Mouse (Mus musculus) stomach, embryonic 16.5 days (tissue): ENCODE data around the gene Prr15. TPM values are rescaled to one million over a fixed set of nuclear protein-coding genes. Genes with fewer than 3 reads are reported as not detected.
A peak's percentile ranks its signal among the peaks of the same experiment; 100 is the strongest.

Experiments
- ATAC-seq: fragments of 200-750 bp; cut with Nextera tagmentation; 2 replicates; pipeline ENCODE4 v1.8.0; 2017; ENCODE audit warnings: moderate number of reproducible peaks, moderate TSS enrichment; ENCODE audit not compliant: insufficient read depth, low FRiP score
- H3K27ac ChIP-seq: fragments of 300-500 bp; sonication (generic); 2 replicates; pipeline ENCODE4 v1.5.1; 2014; ENCODE audit warnings: low read length
- H3K27me3 ChIP-seq: fragments of 300-500 bp; sonication (generic); 2 replicates; pipeline ENCODE4 v1.6.1; 2014; ENCODE audit warnings: low read length, control low read depth, mixed read lengths; ENCODE audit not compliant: control insufficient read depth, insufficient read depth
- H3K36me3 ChIP-seq: fragments of 300-500 bp; sonication (generic); 2 replicates; pipeline ENCODE4 v1.6.1; 2014; ENCODE audit warnings: low read length; ENCODE audit not compliant: control insufficient read depth, insufficient read depth
- H3K4me1 ChIP-seq: fragments of 300-500 bp; sonication (generic); 2 replicates; pipeline ENCODE4 v1.6.1; 2014; ENCODE audit warnings: low read length, control low read depth, mixed read lengths; ENCODE audit not compliant: control insufficient read depth, insufficient read depth
- H3K4me2 ChIP-seq: fragments of 300-500 bp; sonication (generic); 2 replicates; pipeline ENCODE4 v1.6.1; 2014; ENCODE audit warnings: low read depth, low read length, mixed read lengths
- H3K4me3 ChIP-seq: fragments of 300-500 bp; sonication (generic); replicated peaks from 2 replicates; pipeline ENCODE4 v1.5.1; 2014; ENCODE audit warnings: mild to moderate bottlenecking, low read length
- H3K9ac ChIP-seq: fragments of 300-500 bp; sonication (generic); 2 replicates; pipeline ENCODE4 v1.6.1; 2014; ENCODE audit warnings: low read length
- H3K9me3 ChIP-seq: fragments of 300-500 bp; sonication (generic); replicated peaks from 2 replicates; pipeline ENCODE4 v1.6.1; 2016; ENCODE audit warnings: low read length, control low read depth; ENCODE audit not compliant: control insufficient read depth
- WGBS: fragments of 180-500 bp; shearing (Covaris S2); extraction: QIAGEN DNeasy Blood & Tissue Kit; methylation state at CpG from one replicate; pipeline ENCODE4 v1.1.7; 2014; 5-methylcytosine and 5-hydroxymethylcytosine counted together
- polyA plus RNA-seq: library from polyadenylated mRNA; unstranded; fragments of >200 nt; fragmentation: Nextera tagmentation; extraction: Ambion mirVana; gene quantifications from 2 replicates; pipeline ENCODE4 v1.2.1, GENCODE M21; 2015

The Prr15 gene
- polyA plus RNA-seq, 1 experiment from 2014 or later = 8.7 TPM

DNA sequence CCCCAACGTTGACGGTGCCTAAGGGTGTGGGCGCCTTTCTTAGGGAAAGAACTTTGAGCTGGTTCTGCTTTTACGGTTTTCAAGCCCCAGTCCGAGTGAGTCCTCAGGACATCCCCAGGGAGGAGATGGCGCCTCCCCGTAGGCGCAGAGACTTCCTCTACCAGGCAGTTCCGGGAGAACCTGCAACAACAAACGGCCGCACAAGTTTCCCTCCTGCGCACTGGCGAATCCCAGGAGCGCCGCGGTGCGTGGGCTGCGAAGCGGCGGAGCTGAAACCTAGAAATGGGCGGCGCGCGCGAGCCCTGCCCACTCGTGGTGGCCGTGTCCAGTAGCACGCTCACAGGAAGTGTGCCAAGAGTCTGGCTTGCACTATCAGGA is 2.0 kb downstream of the Prr15 start:
- no peak for ATAC-seq
- peaks cover 8% of the 10 kb centered on the region for H3K4me1 ChIP-seq
- H3K27me3 ChIP-seq = 0 out of 2 replicates have a peak, but pooled peaks cover 2% of the 10 kb centered on the region

DNA sequence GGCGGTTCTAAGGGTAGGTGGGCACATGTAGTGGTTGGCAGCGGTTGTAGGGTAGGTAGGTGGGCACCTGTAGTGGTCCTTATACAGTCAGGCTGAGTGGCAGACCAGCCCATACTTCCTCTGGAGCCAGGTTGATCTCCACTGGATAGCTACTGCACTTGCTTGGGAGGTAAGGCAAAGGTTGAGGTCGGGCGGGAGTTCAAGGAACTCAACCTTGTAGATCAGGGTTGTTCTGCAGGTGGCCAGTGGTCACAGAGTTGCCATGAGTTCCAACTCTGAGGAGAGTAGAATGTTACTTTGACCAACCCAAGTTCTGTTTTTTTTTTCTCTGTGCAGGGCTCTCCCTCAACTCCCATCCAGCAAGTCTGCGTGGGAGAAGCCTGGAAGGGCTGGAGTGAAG is 3.1 kb downstream of the Prr15 start:
- Histone ChIP-seq H3K9ac (no peak overlapping the region), H3K27ac (no peak overlapping the region), H3K36me3 (no peaks in the 10 kb centered on the region), H3K4me3 (no peak overlapping the region), H3K4me1 (peaks cover 11% of the 10 kb centered on the region), H3K4me2 (no peak overlapping the region), H3K27me3 (no peaks in the 10 kb centered on the region), H3K9me3 (no peaks in the 10 kb centered on the region)
- no peak for ATAC-seq
- WGBS = 92% methylated on average over 5 of the region's 5 CpGs

More for the DNA sequence above, 2.0 kb downstream of the Prr15 start:
- peak overlapping the region; percentile 97 for H3K4me2 ChIP-seq
- under 1% methylated on average over 28 of the region's 28 CpGs for WGBS
- no peaks in the 10 kb centered on the region for H3K9me3 ChIP-seq
- H3K36me3 ChIP-seq = no peaks in the 10 kb centered on the region
- peak overlapping the region; percentile 56 for H3K4me3 ChIP-seq
- peak overlapping the region; percentile 71 for H3K9ac ChIP-seq
- H3K27ac ChIP-seq = peak overlapping the region; percentile 38; the same call in 1 of the 2 replicates

DNA sequence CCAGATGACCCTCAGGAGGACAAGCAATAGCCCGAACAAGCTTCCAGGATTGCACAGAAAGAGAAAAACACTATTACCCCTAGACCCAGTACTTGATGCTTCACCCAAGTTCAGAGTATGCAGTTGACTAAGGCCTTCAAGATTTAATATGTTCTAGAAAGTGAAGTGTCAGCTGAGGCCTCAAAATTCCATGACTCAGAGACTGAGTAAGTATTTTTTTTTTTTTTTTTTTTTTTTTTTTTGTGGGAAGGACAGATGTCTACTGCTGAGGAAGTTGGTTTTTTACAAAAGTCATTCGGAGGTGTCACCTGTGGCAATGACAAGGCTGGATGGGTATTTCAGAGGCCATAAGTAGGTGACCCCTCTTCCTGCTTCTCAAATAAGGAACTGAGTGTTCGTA is 4.0 kb downstream of the Prr15 start:
- peaks cover 11% of the 10 kb centered on the region for H3K4me1 ChIP-seq
- H3K9me3 ChIP-seq = no peaks in the 10 kb centered on the region
- ATAC-seq = no peak
- peak overlapping the region; percentile 55 for H3K27ac ChIP-seq
- H3K36me3 ChIP-seq = no peaks in the 10 kb centered on the region
- no peak overlapping the region for H3K4me3 ChIP-seq
- 0 out of 2 replicates have a peak overlapping the region, but pooled peaks have one; percentile 3 for H3K4me2 ChIP-seq
- no peaks in the 10 kb centered on the region for H3K27me3 ChIP-seq
- 80% methylated on average over 3 of the region's 3 CpGs for WGBS
- H3K9ac ChIP-seq = no peak overlapping the region

DNA sequence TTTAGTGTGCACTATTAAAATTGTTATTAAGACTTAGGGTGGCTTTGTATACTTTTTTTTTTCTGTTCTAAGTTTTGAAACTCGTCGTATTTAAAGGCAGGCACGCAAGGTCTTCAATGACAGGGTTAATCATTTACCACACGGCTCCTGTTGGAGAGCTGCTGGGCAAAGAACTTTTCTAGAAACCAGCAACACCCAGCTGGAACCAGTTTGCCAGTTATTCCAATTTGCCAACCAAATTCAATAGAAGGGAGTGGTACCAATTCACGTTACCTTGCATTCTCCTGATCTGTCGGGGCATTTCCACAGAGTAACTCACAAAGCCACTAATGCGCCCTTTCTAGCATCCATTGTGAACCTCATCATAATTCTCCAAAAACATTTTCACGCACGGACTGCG is 4.5 kb downstream of the Prr15 start:
- WGBS = 69% methylated on average over 10 of the region's 10 CpGs
- no peak for ATAC-seq
- Histone ChIP-seq H3K9me3 (no peaks in the 10 kb centered on the region), H3K4me1 (peaks cover 11% of the 10 kb centered on the region), H3K9ac (no peak overlapping the region), H3K4me3 (no peak overlapping the region), H3K4me2 (0 out of 2 replicates have a peak overlapping the region, but pooled peaks have one; percentile 3), H3K36me3 (no peaks in the 10 kb centered on the region), H3K27me3 (no peaks in the 10 kb centered on the region), H3K27ac (peak overlapping the region; percentile 55)

DNA sequence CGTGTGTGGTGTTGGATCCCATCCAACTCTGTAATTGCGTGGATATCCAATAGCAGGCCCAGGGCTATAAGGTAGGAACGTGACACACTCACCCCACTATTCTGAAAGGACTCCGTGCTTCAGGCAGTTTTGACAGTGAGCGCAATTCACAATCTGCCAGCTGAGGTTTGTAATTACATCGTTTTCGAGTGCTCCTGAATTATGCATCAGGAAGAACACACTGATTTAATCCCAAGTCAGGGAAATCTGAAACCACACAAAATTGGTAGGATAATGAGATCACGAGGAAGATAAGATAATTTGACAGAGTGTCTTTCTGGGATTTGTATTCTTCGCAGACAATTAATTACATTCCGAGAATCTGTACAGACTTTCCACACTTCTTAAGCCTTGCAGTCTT is 6.1 kb downstream of the Prr15 start:
- WGBS = 51% methylated on average over 10 of the region's 10 CpGs
- H3K4me3 ChIP-seq = no peak overlapping the region
- no peak overlapping the region for H3K9ac ChIP-seq
- no peaks in the 10 kb centered on the region for H3K27me3 ChIP-seq
- no peak overlapping the region for H3K4me2 ChIP-seq
- H3K4me1 ChIP-seq = peaks cover 11% of the 10 kb centered on the region
- no peaks in the 10 kb centered on the region for H3K36me3 ChIP-seq
- no peak for ATAC-seq
- no peak overlapping the region for H3K27ac ChIP-seq
- no peaks in the 10 kb centered on the region for H3K9me3 ChIP-seq

DNA sequence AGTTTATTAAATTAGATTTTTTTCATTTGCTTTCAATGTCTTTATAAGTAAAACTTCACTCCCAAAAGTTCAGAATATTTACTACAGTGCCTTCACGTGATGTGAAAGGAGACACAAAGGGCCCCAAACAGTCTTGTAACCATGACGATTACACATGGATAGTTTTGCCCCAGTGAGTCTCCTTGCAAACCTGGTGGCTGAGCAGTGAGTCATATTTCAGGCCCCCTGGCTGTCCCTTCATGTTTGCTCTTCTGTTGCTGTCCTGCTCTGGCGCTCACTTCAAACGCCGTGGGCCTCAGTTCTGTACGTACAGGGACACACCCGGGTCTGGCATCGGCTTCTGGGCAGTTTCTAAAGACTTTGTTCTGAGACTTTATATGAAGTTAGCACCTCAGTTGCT is 6.6 kb downstream of the Prr15 start:
- H3K9ac ChIP-seq = no peak overlapping the region
- no peak overlapping the region for H3K4me2 ChIP-seq
- H3K27me3 ChIP-seq = no peaks in the 10 kb centered on the region
- H3K4me3 ChIP-seq = no peak overlapping the region
- peaks cover 11% of the 10 kb centered on the region for H3K4me1 ChIP-seq
- H3K9me3 ChIP-seq = no peaks in the 10 kb centered on the region
- WGBS = 45% methylated on average over 8 of the region's 8 CpGs
- H3K36me3 ChIP-seq = no peaks in the 10 kb centered on the region
- no peak for ATAC-seq
- peak overlapping the region; percentile 4; the same call in 1 of the 2 replicates for H3K27ac ChIP-seq

DNA sequence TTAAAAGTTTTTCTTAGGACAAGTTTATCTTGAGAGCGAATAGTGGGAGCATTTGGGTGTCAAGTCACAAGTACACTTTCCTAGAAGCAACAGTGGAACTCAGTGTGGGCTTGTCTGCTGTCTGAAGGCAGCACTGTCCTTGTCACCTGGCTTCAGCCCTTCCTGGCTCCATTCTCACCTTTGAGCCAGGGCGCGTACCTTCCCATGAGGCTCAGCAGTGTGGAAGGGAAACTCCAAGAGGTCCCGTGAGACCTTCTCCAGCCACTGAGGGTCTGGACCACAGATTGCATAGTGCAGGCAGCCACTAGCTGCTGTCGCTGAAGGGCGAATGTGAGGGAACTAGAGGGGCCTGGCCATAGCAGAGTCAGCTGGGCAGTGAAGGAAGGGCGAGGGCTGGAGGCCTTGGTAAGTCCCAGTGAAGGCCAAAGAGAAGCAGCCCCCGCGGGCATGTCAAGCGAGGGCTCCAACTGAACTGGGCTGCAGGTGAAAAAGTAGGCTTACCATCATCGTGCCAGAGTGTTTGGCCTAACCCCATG is 7.5 kb downstream of the Prr15 start:
- H3K4me2 ChIP-seq = no peak overlapping the region
- no peak overlapping the region for H3K9ac ChIP-seq

DNA sequence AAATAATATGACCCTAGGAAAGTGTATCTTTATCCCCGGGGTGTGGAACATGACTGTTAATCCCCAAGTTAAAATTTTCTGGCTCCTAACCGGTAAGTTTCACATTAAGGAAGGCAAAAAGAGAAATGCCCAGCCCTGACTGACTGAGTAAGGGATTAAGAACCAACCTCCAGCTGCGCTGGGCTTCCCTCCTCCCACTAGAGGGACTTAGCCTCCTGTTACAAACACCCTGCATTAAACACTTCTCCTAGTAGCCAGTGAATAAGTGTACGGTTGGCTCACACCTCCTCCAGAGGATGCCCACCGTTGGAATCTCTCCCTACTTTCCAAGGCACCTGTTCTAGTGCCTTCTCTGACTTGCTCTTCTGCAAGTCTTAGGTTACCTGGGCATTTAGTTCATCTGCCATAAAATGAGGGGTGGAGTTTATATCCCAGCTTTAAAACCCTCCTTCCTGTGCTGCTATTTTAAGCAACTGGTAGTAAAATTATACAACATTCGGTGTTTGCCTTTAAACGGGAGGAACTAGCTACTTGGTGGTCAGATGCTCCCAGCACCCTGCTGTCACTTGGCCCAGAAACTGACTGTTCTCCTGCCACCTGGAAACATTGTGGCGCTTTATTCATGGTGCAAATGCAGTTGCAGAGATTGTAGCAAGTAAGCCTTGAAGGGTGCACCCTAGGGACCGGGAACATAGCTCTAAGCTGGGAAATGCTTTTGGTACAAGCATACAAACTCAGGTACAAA is 8.2 kb downstream of the Prr15 start:
- no peak overlapping the region for H3K4me3 ChIP-seq
- no peak for ATAC-seq
- no peak overlapping the region for H3K27ac ChIP-seq
- no peak overlapping the region for H3K9ac ChIP-seq
- WGBS = 47% methylated on average over 9 of the region's 9 CpGs
- no peaks in the 10 kb centered on the region for H3K36me3 ChIP-seq
- H3K27me3 ChIP-seq = no peaks in the 10 kb centered on the region
- no peaks in the 10 kb centered on the region for H3K9me3 ChIP-seq
- no peak overlapping the region for H3K4me2 ChIP-seq
- H3K4me1 ChIP-seq = peaks cover 7% of the 10 kb centered on the region

More for the DNA sequence above, 7.5 kb downstream of the Prr15 start:
- H3K27ac ChIP-seq = peak overlapping the region; percentile 10; the same call in 1 of the 2 replicates
- WGBS = 61% methylated on average over 11 of the region's 11 CpGs
- H3K4me1 ChIP-seq = peaks cover 8% of the 10 kb centered on the region
- H3K4me3 ChIP-seq = no peak overlapping the region
- no peaks in the 10 kb centered on the region for H3K9me3 ChIP-seq
- ATAC-seq = no peak
- H3K27me3 ChIP-seq = no peaks in the 10 kb centered on the region
- no peaks in the 10 kb centered on the region for H3K36me3 ChIP-seq

DNA sequence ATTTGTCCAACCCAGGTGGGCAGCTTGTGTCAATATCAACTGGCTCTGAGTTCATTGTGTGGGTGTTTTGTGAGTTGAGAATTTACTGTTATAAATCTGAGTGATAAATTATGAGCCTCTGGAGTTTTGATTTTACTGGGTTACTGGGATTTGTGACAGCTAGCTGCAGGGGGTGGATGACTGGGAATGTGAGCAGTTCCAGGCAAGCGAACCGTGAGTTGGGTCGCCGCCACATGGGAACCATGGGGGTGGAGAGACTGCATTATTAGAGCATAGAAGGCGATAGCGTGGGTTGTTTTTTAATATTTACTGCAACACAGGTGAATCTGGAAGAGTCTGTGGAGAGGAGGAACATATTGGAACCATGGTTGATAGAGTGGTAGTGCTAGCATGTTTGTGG is 11.7 kb downstream of the Prr15 start:
- Histone ChIP-seq H3K4me3 (no peak overlapping the region), H3K36me3 (no peaks in the 10 kb centered on the region), H3K4me1 (peaks cover 4% of the 10 kb centered on the region; the same call in 1 of the 2 replicates), H3K27me3 (no peaks in the 10 kb centered on the region), H3K9ac (no peak overlapping the region), H3K27ac (no peak overlapping the region), H3K4me2 (no peak overlapping the region), H3K9me3 (no peaks in the 10 kb centered on the region)
- no peak for ATAC-seq
- 83% methylated on average over 6 of the region's 6 CpGs for WGBS
